Mouse (Mus musculus) layer of hippocampus, adult 18-20 months (tissue): ENCODE data around the gene Myd88. TPM values are rescaled to one million over a fixed set of nuclear protein-coding genes. Genes with fewer than 3 reads are reported as not detected.
A peak's percentile ranks its signal among the peaks of the same experiment; 100 is the strongest.

ENCODE experiments used
- DNase-seq, 2 experiments: peaks; one replicate each; pipeline ENCODE4 v3.0.0; 2022; ENCODE audit warnings: low spot score in 2 of 2
- total RNA-seq, 2 experiments: library from RNA; stranded (reverse); gene quantifications; 2 replicates each; pipeline ENCODE4 v1.2.3; 2021

Myd88 gene
- total RNA-seq, 2 experiments from 2014 or later: 5.9 to 6.7 TPM

DNA sequence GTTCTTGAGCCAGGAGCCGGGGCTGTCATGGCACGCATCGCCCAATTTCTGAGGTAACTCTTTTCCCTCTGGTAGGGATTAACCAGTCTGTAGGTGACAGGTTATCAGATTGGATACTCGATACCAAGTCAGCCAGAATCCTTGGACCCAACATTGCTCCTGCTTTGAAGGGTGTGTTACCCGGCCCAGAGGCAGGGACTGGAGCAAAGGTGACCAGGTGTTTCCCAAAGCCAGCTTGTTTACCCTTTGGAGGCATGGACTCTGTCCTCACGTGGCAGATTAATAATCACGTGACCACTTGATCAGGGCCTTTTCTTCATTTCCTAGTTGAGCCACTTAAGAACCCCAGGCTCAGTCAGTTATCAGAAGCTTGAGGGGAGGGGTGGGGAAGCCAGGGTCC is 1.5 kb upstream of the Myd88 start:
- DNase-seq: no peak

DNA sequence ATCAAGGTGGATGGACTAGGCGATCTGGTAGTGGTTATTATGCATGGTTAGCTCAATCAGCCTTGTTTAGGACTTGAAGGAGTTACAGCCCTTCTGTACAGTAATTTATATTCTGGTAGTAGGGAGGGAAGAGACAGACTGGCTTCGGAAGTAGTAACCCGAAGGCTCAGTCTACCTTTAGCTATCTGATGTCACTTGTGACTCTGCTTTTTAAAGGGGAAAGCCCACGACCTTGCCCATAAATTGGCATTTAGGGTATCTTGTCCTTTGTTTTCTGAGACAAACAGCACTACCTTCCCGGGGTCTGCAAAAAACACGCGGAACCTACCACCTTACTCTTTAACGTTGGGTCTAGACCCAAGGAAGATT is 1.0 kb downstream of the Myd88 start:
- peak in 1 of 2 experiments; percentile 23 for DNase-seq

DNA sequence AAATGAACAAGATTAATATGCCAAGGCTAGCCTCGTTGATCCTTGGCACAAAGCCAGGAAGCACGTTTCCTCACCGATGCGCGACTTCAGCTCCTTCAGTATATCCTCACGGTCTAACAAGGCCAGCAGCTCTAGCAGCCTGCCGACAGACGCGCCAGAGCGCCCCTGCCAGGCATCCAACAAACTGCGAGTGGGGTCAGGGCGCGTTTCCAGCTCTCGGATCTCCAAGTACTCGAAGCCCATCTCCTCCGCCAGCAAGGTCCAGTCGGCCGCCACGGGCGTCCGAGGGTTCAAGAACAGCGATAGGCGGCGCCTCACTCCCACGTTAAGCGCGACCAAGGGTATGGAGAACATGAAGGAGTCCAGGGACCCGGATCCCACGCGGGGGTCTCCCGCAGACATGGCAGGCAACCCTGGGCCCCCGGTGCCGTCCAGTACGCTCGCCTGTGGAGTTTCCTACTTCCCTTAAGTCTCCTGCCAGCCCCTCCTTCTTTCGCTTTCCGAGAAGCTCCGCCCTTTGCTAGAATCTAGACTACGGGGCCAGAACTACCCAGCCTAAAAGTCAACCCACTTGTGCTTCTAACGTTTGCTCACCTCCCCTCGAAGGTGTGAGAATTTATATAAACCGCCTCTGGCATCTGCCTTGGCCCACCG is 1.5 kb downstream of the Myd88 start, which contains the start of gene Acaa1a:
TSS of gene Acaa1a (plus strand) at position 119 of the 654 bp plus-strand sequence.
- peak in 1 of 2 experiments; percentile 50 for DNase-seq

DNA sequence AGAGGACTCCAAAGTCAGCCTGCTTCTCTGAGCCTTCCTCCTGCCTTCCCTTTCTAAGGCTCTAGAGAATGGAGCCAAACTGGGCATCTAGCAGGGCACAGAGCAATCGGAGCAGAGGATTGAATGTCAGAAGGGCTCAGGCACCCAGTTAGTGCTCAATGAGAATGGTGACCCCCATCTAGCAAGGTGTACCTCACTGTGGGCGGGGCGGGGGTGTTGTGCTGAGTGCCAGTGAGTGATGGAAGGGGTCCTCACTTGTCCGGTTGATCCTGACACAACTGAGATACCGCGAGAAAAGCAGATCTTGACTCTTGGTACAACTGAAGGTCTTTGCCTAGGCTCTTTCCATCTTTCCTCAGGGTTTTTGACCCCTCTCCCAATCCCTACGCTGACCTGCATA is 2.1 kb downstream of the Myd88 start:
- DNase-seq: no peak

DNA sequence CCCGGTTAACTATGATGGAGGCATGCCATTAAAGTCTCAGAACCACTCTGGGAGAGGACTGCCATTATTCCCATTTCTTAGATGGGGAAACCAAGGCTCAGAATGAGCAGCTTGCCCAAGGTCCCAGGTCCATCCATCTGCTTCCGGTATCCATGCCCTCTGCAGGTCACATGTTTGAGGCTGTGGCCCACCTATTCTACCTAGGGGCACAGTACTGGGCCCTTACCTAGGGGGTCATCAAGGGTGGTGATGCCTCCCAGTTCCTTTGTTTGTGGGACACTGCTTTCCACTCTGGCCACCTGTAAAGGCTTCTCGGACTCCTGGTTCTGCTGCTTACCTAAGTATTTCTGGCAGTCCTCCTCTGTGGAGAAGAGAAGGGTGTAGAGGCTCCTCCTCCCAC is 2.9 kb downstream of the Myd88 start:
- DNase-seq: no peak

DNA sequence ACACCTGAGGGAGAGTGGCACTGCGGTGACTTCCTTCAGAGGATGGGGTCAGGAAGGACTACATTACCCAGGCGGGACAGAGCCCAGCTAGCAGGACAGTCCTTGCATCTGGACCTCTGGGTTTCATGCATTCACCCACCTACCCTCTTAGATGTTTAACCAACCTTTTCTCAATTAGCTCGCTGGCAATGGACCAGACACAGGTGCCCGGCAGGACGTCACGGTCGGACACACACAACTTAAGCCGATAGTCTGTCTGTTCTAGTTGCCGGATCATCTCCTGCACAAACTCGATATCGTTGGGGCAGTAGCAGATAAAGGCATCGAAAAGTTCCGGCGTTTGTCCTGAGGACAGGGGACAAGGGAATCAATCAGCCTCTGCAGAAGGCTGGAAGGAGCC is 3.4 kb downstream of the Myd88 start:
- no peak for DNase-seq

DNA sequence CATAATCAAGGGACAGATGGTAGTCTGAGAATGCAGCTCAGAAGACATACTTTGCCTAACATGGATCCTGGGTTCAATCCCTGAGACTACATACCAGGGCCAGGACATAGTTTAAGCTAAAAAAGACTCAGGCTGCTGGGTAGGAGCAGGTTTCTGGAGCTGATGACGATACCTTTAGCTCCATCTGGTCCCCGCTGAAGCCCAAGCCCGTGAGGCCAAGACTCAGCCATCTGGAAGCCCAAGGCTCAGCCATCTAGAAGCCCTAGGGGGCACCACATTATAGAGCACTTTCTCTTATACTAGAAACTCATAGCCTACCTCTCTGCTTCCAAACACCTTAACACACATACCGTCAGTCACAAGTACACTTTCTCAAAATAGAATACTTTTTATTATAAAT is 5.6 kb downstream of the Myd88 start:
- no peak for DNase-seq

DNA sequence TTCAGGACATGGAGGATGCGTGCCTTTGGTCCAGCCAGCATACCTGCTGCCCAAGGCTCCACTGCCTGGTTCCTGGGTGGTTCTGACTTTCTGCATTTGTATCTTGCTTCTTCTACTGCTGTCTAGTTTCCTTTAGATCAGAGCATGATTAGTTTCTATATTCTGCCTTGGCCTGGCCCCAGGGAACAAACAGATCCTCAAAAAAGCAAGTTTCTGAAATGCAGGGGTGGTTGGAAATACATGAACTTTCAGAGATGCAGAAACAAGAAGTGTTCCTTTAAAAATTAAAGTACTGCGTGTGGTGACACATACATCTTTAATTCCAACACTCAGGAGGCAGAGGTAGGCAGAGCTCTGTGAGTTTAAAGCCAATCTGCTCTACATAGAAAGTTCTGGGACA is 6.4 kb downstream of the Myd88 start:
- peak in 1 of 2 experiments; percentile 58 for DNase-seq

DNA sequence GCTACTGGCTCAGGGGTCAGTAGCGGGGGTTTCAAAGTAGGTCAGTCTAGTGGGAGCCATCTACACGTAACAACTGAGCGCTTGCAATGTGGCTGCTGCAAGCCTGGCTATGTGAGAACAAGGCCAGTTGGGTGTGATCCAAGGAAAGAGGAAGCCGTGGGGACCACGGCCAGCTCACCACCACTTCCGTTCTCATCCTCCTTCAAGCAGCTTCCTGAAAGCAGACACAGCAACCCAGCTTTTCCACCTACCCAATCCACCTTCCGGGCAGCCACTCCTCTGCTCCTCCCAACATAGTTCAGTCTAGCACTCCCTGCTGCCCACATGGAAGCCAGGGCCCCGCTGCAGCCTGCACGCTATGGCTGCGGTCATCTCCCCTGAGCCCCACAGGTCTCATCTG is 6.9 kb downstream of the Myd88 start:
- DNase-seq: peak in 1 of 2 experiments; percentile 36

DNA sequence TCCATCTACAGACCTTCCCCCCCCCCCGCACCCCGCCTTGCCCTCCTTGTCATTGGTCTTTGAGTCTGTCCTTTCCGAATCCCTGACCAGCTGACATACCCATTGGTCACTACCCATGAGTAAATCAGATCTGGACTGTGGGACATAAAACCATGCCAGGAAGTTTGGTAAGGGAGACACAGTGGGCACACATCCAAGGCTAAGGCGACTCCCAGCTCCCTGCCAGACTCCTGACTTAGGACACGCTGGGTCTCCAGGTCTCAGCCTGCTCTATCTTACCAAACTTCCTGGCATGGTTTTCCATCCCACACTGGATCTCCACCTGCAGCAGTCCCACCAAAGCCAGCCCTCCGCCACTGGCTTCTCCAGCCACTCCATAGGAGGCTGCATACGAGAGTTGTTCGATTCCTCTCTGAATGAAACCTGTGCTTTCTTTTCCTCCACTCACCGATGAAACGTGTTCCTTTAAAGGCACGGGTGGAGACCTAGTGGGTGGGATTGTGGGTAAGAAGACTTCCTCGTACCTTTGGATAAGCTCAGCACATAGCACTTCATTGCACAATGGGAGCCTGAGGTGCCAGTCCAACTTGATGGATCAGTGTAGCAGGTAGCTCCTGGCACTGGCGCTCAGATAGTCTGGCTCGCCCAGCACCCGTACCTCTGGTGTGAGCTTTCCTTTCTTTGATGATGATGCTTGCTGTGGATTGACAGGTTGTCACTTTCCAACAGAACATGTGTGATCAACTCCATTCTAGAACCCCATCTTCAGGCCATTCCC is 10.8 kb downstream of the Myd88 start:
- no peak for DNase-seq

DNA sequence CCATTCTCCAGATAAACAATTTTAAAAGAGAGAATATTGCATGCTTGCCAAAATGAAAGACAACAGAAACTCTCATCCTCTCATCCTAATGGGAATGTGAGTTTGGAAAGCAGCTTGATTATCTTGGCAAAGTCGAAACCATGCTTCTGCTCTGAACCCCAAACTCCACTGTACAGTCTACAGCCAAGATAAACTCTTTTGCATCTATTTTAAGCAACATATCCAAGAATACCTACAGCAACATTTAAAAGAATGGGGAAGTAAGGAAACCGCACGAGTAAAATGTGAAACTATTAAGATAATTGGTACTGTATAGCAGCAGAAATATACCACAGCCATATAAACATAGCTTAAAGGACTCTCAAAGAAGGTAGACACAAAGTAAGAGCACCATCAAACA is 12.7 kb downstream of the Myd88 start:
- no peak for DNase-seq

DNA sequence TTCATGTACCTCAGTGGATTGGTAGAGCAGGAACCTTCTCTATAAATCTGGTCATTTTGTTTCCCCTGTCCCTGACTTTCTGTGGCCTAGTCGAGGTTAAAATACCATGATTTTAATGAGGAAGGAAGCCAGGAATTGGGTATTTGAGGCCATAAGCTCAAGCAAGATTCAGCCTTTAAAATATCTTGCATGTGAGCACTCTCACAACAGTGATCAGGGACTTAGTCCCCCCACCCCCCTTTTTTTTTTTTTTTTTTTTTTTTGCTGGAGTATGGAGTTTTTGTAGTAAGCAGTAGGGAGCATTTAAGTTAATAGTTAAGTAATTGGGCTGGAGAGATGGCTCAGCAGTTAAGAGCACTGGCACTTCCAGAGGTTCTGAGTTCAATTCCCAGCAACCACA is 17.1 kb downstream of the Myd88 start:
- DNase-seq: no peak

DNA sequence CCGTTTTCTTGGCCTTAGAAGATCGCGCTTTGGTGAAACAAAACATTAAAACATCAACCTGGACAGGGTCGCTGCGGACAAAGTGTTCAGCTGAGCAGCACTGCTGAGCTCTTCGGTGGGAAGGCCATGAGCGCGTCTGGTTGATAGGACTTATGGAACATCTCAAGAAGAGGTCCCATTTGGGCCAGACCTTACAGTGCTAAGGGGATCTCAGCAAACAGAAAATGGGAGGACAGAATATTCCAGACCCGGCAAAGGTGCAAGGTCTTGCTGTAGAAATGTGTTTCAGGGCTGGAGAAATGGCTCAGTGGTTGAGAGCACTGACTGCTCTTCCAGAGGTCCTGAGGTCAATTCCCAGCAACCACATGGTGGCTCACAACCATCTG is 18.0 kb downstream of the Myd88 start:
- no peak for DNase-seq

DNA sequence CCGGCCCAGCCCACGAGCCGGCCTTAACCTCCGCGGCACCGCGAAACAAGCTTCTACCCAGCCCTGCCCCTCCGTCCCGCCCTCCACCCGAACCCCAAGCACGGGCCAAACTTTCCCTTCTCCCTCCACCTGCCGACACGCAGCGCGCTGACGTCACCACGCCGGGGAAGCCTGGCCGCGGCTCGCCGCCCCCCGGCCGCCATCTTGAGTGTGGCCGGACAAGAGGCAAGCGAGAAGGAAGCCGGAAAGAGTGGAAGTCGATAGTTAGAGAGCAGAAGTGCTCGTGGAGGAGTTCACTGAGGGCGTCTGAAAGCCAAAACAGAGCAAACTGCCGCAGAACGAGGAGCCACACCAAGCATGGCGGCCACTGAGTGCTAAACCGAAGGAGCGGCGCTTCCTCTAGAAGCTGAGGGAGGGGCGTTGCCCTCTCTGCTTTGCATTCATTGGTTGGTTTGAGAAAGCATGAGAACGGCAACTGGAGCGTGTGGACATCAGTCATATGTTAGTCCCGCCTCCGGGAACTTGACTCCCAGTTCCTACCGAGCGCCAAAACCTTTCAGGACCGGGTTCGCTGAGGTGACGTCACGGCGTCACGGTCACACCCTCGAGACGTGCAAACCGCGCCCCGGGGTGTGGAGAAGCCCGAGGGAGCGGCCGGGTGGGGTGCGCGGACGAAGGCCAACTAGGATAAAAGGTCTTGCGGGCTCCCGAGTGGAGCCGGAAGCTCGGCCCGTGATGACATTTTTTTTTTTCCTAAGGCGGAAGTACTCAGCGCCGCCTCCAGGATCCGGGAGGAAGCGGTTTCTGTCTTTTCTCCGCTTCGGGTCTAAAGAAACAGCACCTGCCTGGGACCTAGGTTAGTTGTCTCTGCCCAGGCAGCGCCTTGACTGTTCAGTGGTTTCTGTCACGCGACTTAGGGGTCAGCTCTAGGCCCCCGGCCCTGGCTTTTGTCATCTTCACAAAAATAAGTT is 18.6 kb downstream of the Myd88 start, which contains the start of gene Oxsr1:
TSS of gene Oxsr1 (minus strand) at position 139 of the 971 bp plus-strand sequence.
- peak; percentile 99 to 100 for DNase-seq

DNA sequence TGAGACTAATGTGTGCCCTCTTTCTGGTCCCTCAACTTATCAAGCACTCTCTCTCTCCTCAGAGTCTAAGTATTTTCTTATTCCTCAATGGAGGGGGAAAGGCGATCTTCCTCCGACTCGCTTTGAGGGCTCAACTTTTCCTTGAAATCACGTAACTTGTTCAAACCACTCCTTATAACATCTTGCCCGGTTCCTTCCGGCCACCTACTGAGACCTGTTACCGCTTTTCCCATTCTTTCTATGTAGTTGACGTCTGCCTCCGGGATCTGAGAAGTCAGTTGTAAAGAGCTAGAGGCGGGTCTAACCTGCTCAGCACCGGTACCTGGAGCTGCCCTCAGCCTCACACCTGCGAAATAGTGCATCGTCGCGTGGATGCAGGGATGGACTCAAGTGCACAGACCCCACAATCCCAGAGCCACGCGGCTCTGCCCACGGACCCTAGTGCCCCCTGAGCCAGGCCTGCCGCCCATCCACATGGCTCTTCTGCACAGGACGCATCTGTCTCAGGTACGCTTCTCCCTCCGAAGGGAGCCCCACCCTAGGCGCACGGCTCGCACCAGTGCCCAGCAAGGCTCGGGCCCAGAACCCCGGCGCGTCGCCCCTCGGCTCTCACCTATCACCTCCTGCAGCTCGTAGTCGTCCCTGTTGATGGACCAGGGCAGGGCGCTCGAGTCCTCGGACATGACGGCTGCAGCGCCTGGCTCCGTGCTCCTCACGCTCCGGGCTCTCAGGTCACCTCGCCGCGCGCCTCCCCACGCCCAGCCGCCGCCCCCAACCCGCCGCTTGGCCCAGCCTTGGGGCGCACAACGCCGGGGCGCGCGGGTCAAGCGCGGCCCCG is 19.6 kb downstream of the Myd88 start:
- no peak for DNase-seq

DNA sequence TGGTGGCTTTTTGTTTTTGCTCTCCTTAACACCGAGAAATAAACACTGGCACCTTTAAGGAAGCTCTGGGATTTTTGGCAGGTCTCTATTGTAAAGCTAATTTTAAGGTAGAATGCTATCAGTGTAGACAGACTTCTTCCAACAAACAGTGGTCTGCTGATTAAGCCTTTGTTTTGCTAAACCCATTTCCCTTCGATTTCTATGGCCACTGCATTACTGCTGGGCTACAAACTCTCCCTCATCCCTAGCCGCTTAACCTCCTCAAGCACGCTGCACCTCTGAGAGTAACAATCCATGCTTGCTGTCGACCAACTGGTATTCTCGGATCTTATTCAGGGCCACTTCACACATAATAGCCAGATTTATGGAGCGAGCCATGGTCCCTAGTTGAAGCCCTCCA is 20.3 kb downstream of the Myd88 start:
- DNase-seq: no peak

DNA sequence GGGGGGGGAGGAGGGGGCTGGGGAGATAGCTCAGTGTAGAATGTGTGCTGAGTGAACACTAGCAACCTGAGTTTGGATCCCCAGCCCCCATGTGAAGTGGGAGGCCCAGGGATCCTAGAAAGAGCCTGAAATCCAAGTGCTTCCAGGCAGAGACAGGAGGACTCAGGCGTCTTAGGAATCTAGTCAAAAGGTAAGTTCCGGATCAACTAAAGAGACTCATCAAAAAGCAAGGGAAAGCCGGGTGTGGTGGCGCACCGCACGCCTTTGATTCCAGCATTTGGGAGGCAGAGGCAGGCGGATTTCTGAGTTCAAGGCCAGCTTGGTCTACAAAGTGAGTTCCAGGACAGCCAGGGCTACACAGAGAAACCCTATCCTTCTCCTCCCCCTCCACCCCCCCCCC is 20.8 kb downstream of the Myd88 start:
- no peak for DNase-seq

DNA sequence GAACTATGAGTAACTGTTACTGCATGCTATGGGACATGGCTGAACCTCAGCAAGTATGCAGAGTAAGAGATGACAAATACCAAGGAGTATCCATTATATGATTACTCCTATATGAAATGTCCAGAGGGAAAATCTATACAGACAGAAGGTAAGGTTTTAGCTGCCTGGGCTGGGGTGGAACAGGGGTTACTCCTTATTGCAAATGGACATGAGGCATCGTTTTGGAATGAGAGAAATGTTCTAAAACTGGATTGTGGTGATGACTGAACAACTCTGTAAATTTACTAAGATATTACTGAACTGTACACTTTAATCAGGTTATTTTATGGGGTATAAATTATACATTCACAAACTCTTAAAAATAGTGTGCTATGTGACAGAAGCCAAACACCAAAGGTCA is 22.3 kb downstream of the Myd88 start:
- DNase-seq: no peak

DNA sequence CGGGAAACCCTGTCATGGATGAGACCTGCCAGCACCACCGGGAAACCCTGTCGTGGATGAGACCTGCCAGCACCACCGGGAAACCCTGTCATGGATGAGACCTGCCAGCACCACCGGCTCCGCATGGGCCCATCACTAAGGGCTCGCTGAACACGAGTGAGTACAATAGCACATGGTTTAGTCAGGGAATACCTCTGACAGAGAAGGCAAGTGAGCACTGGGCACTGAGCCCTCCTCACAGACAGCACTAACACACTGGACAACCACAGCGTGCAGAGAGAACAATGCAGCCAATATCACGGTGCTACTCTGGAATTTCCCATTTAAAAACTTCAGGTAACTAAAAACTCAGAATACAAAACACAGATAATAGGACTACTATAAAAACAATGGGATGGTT is 28.1 kb downstream of the Myd88 start:
- DNase-seq: no peak

DNA sequence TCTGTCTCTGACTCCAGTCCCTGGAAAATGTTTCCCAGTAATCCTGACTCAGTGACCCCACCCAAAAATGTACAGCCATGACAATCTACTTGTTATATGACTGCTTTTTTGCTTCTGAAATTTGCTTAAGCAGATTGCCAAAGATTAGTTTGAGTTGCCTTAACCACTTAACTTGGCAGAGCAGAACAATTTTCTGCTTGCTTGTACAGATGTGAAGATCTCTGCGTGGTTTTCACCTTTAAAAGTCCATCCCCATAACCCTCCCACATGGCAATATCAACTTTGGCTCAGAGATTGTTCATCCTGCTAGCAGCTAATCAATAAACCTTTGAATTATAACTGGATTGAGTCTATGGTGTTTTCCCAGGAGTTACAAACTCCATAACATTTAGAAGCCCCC is 32.1 kb downstream of the Myd88 start:
- no peak for DNase-seq

DNA sequence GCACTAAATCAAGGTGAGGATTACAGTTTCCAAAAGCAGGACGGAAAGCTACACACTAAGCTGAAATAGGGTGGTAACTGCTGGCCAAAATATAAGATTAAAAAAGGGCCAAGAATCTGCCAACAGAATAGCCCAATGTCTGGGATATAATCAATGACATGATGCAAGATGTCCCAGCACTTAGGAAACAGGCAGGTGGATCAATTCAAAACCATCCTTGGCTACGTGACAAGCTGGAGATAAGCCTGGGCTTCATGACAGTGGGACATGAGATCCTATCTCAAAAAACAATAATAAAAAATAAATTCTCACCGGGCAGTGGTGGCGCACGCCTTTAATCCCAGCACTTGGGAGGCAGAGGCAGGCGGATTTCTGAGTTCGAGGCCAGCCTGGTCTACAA is 35.3 kb downstream of the Myd88 start:
- DNase-seq: no peak
